Comparison of ENCODE assay signal across 10 mouse cellular contexts in the genomic region with DNA sequence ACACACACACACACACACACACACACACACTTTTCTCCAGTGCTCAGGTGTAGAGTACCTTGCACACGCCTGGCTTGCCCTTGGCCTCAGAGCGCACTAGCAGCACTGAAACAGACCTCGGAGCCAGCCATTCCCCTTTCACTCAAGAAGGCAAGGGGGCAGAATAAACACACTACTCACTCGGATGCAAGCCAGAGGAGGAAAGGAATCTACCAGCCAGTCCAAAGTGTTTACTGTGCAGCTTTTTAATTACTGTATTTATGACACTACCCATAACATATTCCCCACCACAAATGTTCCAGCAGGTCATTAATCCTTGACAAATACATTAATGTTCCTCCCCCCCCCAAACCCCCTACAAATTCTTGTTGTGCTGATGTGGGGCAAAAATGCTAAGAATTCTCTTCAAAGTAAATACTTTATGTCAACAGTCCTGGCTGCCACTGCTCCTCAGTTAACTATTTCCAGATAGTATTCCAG.
DNase-seq lines count a peak whose midpoint lies in the region; ATAC-seq and TF ChIP-seq lines count a peak whose summit lies in the region.
"Had no signal": no experiment of that assay in that cellular context is flagged by ENCODE, and none has a peak within 500 bp of the region (broad histone marks: within the 10 kb centered on the region; RNA-seq: fewer than 3 reads in every experiment).

No protein-coding gene starts in this region.

- no peaks in the 10 kb centered on the region for H3K36me3 ChIP-seq in liver, embryonic 15.5 days (replicated peaks)
- no peaks in the 10 kb centered on the region for H3K36me3 ChIP-seq in liver, embryonic 11.5 days (ENCODE audit: control insufficient read depth, insufficient read depth, low read length)
- no peaks in the 10 kb centered on the region for H3K36me3 ChIP-seq in intestine, embryonic 16.5 days (ENCODE audit: control insufficient read depth, insufficient read depth, low read length)
- no peaks in the 10 kb centered on the region for H3K36me3 ChIP-seq in thymus, adult 2 months (ENCODE audit: control insufficient read depth, insufficient read depth, low read length)
- H3K36me3 ChIP-seq in hindbrain, embryonic 14.5 days (replicated peaks; ENCODE audit: control insufficient read depth, insufficient read depth), result no peaks in the 10 kb centered on the region

- no peak for TF ChIP-seq POLR2A in thymus, adult 2 months (IDR thresholded peaks at IDR 0.05; ENCODE audit: control insufficient read depth, extremely low read depth, insufficient read depth, low read length, poor library complexity)

- no peak for TF ChIP-seq CTCF in thymus, adult 2 months (IDR thresholded peaks at IDR 0.05; ENCODE audit: borderline replicate concordance, control insufficient read depth, extremely low read depth, insufficient read depth, low read length, poor library complexity)

- no peaks in the 10 kb centered on the region for H3K9me3 ChIP-seq in liver, embryonic 15.5 days (replicated peaks)
- H3K9me3 ChIP-seq in liver, embryonic 11.5 days (ENCODE audit: control insufficient read depth, low read length), result no peaks in the 10 kb centered on the region
- no peaks in the 10 kb centered on the region for H3K9me3 ChIP-seq in intestine, embryonic 16.5 days (ENCODE audit: control insufficient read depth, low read length)
- H3K9me3 ChIP-seq in hindbrain, embryonic 14.5 days (ENCODE audit: control insufficient read depth, low read length), result no peaks in the 10 kb centered on the region

- 0 out of 2 replicates have a peak overlapping the region, but pooled peaks have one; percentile 33 for H3K27ac ChIP-seq in liver, embryonic 15.5 days (replicated peaks)
- H3K27ac ChIP-seq in liver, embryonic 11.5 days (ENCODE audit: low read depth, low read length), result no peak overlapping the region
- 0 out of 2 replicates have a peak overlapping the region, but pooled peaks have one; percentile 2 for H3K27ac ChIP-seq in intestine, embryonic 16.5 days (ENCODE audit: low read length)
- no peak overlapping the region for H3K27ac ChIP-seq in thymus, adult 2 months (ENCODE audit: control insufficient read depth, insufficient read depth, low read length)
- no peak overlapping the region; the same call in 1 of the 2 replicates for H3K27ac ChIP-seq in hindbrain, embryonic 14.5 days

- ATAC-seq in liver, embryonic 15.5 days (ENCODE audit: insufficient read depth), result no peak
- no peak for ATAC-seq in liver, embryonic 11.5 days (replicated peaks; ENCODE audit: low FRiP score)
- peak; percentile 36; the same call in 1 of the 2 replicates for ATAC-seq in intestine, embryonic 16.5 days
- no peak for ATAC-seq in hindbrain, embryonic 14.5 days (ENCODE audit: low FRiP score)

- no peak for DNase-seq in liver, embryonic 11.5 days (ENCODE audit: low spot score)
- DNase-seq in kidney, postnatal 14 days, result peak; percentile 77
- DNase-seq in lung, postnatal 36 days, result peak; percentile 68
- DNase-seq in thymus, adult 2 months, result no peak
- DNase-seq in hindbrain, embryonic 14.5 days (ENCODE audit: low spot score), result no peak
- DNase-seq: cerebellum, adult 8-10 months had no signal

- no peak overlapping the region for H3K9ac ChIP-seq in liver, embryonic 15.5 days
- H3K9ac ChIP-seq in liver, embryonic 11.5 days (ENCODE audit: low read depth, low read length), result no peak overlapping the region
- H3K9ac ChIP-seq in intestine, embryonic 16.5 days (ENCODE audit: low read depth, low read length), result no peak overlapping the region
- no peak overlapping the region for H3K9ac ChIP-seq in hindbrain, embryonic 14.5 days

- H3K27me3 ChIP-seq in liver, embryonic 15.5 days, result no peaks in the 10 kb centered on the region
- H3K27me3 ChIP-seq in liver, embryonic 11.5 days (replicated peaks; ENCODE audit: control insufficient read depth, insufficient read depth, low read length), result no peaks in the 10 kb centered on the region
- H3K27me3 ChIP-seq in intestine, embryonic 16.5 days (replicated peaks; ENCODE audit: control insufficient read depth, insufficient read depth, low read length), result no peaks in the 10 kb centered on the region
- no peaks in the 10 kb centered on the region for H3K27me3 ChIP-seq in thymus, adult 2 months (ENCODE audit: control insufficient read depth, insufficient read depth, low read length)
- H3K27me3 ChIP-seq in hindbrain, embryonic 14.5 days (ENCODE audit: control insufficient read depth, insufficient read depth, low read length), result no peaks in the 10 kb centered on the region
- H3K27me3 ChIP-seq: CH12.LX had no signal

- H3K4me2 ChIP-seq in liver, embryonic 15.5 days, result no peak overlapping the region
- no peak overlapping the region for H3K4me2 ChIP-seq in liver, embryonic 11.5 days
- no peak overlapping the region for H3K4me2 ChIP-seq in intestine, embryonic 16.5 days (ENCODE audit: low read depth, low read length)
- H3K4me2 ChIP-seq in hindbrain, embryonic 14.5 days (replicated peaks), result no peak overlapping the region

- H3K4me3 ChIP-seq in liver, embryonic 15.5 days (replicated peaks), result no peak overlapping the region
- no peak overlapping the region for H3K4me3 ChIP-seq in liver, embryonic 11.5 days (ENCODE audit: low read depth, low read length)
- no peak overlapping the region for H3K4me3 ChIP-seq in intestine, embryonic 16.5 days (ENCODE audit: low read length)
- H3K4me3 ChIP-seq in thymus, adult 2 months (ENCODE audit: control insufficient read depth, insufficient read depth, low read length), result no peak overlapping the region
- H3K4me3 ChIP-seq in hindbrain, embryonic 14.5 days (replicated peaks; ENCODE audit: low read length), result no peak overlapping the region
- H3K4me3 ChIP-seq: erythroblast, embryonic 14.5 days had no signal

- 46% methylated on average over 4 of the region's 4 CpGs for WGBS in liver, embryonic 15.5 days (ENCODE audit: insufficient replicate concordance)
- WGBS in liver, embryonic 11.5 days, result 57% methylated on average over 4 of the region's 4 CpGs
- WGBS in intestine, embryonic 16.5 days, result 23% methylated on average over 4 of the region's 4 CpGs
- 86% methylated on average over 4 of the region's 4 CpGs for WGBS in thymus, adult 2 months
- WGBS in hindbrain, embryonic 14.5 days, result 69% methylated on average over 4 of the region's 4 CpGs

- peaks cover 17% of the 10 kb centered on the region; the same call in 1 of the 2 replicates for H3K4me1 ChIP-seq in liver, embryonic 15.5 days (replicated peaks)
- peaks cover 4% of the 10 kb centered on the region; the same call in 1 of the 2 replicates for H3K4me1 ChIP-seq in liver, embryonic 11.5 days (replicated peaks; ENCODE audit: control insufficient read depth, insufficient read depth, low read length)
- peaks cover 6% of the 10 kb centered on the region; the same call in 1 of the 2 replicates for H3K4me1 ChIP-seq in intestine, embryonic 16.5 days (ENCODE audit: control insufficient read depth, insufficient read depth, low read length)
- H3K4me1 ChIP-seq in thymus, adult 2 months (replicated peaks; ENCODE audit: control insufficient read depth, insufficient read depth, low read length), result no peaks in the 10 kb centered on the region
- H3K4me1 ChIP-seq in hindbrain, embryonic 14.5 days (replicated peaks; ENCODE audit: control insufficient read depth, insufficient read depth, low read length), result peaks cover 27% of the 10 kb centered on the region

Comparison
In these comparisons a context has a peak if more than half of its experiments do, and no peak if none do; other contexts are left out.
1. H3K27ac ChIP-seq: peak in liver, embryonic 15.5 days (single experiment) and intestine, embryonic 16.5 days (single experiment); none in liver, embryonic 11.5 days (single experiment), thymus, adult 2 months (single experiment) and hindbrain, embryonic 14.5 days (single experiment).
2. DNase-seq: peak in kidney, postnatal 14 days (single experiment) and lung, postnatal 36 days (single experiment); none in liver, embryonic 11.5 days (single experiment), thymus, adult 2 months (single experiment) and hindbrain, embryonic 14.5 days (single experiment).